Mouse (Mus musculus): Measurements from ENCODE around the gene Strbp. TPM values are rescaled to one million over a fixed set of nuclear protein-coding genes. Genes with fewer than 3 reads are reported as not detected.
A peak's percentile ranks its signal among the peaks of the same experiment; 100 is the strongest.

Strbp gene
- total and polyA plus RNA-seq, 3 experiments = 38.4 to 61.8 (median 48.5) TPM

GRCm38 (mm10) chr2:37442611-37443591 is 260.8 kb downstream of the Strbp start, which contains the start of the genes Zbtb26, Zbtb6 and Rabgap1 (continued):
- no peak; the same call in 1 of the 2 replicates for TF ChIP-seq POLR2AphosphoS2 (IDR thresholded peaks at IDR 0.05; ENCODE audit: low read depth, low read length)
- no peak for TF ChIP-seq E2F4 (IDR thresholded peaks at IDR 0.05; ENCODE audit: insufficient replicate concordance, low read depth, low read length)
- no peak for TF ChIP-seq USF2 (conservative IDR thresholded peaks at IDR 0.05; ENCODE audit: low read depth, low read length)
- peak; percentile 83 for TF ChIP-seq POLR2A (IDR thresholded peaks at IDR 0.05; ENCODE audit: low read depth, low read length)
- peak; percentile 97 for TF ChIP-seq CHD2 (IDR thresholded peaks at IDR 0.05; ENCODE audit: low read length)
- TF ChIP-seq ZMIZ1 (IDR thresholded peaks at IDR 0.05; ENCODE audit: low read depth, low read length) = peak; percentile 67; the same call in 1 of the 2 replicates
- TF ChIP-seq MXI1 (IDR thresholded peaks at IDR 0.05; ENCODE audit: low read depth, low read length) = peak; percentile 55
- TF ChIP-seq GABPA (IDR thresholded peaks at IDR 0.05; ENCODE audit: insufficient replicate concordance, low read depth, low read length) = peak; percentile 24; the same call in 1 of the 2 replicates
- no peak; the same call in 1 of the 2 replicates for TF ChIP-seq CHD1 (IDR thresholded peaks at IDR 0.05; ENCODE audit: low read depth, low read length)
- TF ChIP-seq JUND (conservative IDR thresholded peaks at IDR 0.05; ENCODE audit: low read depth, low read length) = no peak
- peak; percentile 99 for TF ChIP-seq UBTF (IDR thresholded peaks at IDR 0.05; ENCODE audit: low read depth, low read length)
- no peak for TF ChIP-seq SMC3 (IDR thresholded peaks at IDR 0.05; ENCODE audit: low read depth, low read length)
- TF ChIP-seq HCFC1 (IDR thresholded peaks at IDR 0.05; ENCODE audit: low read depth, low read length) = peak; percentile 93

Other genes starting within 250 kb of the Strbp start
- gene Gpr21, start 187.5 kb downstream of the Strbp start, total RNA-seq (2012; rRNA removed) = 0.21 and 0.25 TPM in 2 replicates
- 0.05 TPM in 1 of 2 replicates, not detected in the other for gene Gpr21, start 187.5 kb downstream of the Strbp start, total RNA-seq (2014; rRNA removed)
- gene Gpr21, start 187.5 kb downstream of the Strbp start, polyA plus RNA-seq (2012; ENCODE audit: insufficient read length, low read depth) = not detected in 2 replicates
- gene Crb2, start 72.4 kb upstream of the Strbp start, total RNA-seq (2012; rRNA removed) = 0.04 and 0.13 TPM in 2 replicates
- not detected in 2 replicates for gene Crb2, start 72.4 kb upstream of the Strbp start, total RNA-seq (2014; rRNA removed)
- gene Crb2, start 72.4 kb upstream of the Strbp start, polyA plus RNA-seq (2012; ENCODE audit: insufficient read length, low read depth) = 0.07 TPM in 2 replicates

All from CH12.LX (cell line).